Mouse (Mus musculus) T-helper 17 cell (primary cell): ENCODE measurements around the gene Vegfc.

ENCODE experiments used
- in situ Hi-C, 2 experiments: fragments of 300-600 bp; cut with MboI, MseI; formaldehyde crosslinking; loops; 1 replicate in 1 of 2; 2 replicates in 1 of 2; pipeline ENCODE4 v1.15.1; 2025; ENCODE audit warnings: high pct_unique_total_duplicates in 2 of 2

Vegfc gene

DNA sequence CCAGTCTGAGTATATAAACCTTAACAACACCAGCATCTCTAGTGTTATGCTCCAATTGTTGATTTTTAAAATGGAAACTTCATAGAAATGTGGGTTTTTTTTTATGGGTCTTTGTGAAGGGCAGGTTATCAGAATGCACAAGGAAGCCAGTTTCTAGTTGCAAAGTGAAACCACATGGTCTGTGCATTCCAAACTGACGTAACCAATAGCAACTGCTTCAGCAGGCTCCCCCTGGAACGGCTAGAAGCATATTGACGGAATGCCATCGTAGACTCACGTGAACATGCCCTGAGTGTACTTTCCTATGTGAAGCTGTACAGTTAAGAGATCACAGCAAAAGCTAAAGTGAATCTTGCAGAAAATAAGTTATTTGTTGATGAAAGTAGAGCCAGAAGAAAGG is 86.1 kb downstream of the Vegfc start:
- in situ Hi-C loops: no loop called here

DNA sequence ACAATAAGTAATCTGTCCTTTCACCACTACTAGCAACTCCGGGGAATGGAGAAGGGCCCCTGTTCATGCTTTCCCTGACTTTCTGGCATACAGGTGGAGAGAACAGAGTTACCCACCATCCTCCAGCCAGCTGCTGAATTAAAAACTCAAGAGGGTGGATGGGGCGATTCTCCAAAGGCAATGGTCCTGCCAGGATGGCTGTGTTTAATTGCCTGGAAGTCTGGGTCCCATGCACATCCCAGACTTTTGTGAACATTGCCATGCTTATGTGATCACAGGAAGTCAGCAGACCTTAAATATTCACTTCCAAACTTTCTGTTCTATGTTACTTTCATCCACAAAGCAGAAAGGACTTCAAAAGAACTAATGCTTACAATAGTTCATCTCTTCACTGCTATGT is 107.9 kb downstream of the Vegfc start:
- in situ Hi-C loops: no loop called here

DNA sequence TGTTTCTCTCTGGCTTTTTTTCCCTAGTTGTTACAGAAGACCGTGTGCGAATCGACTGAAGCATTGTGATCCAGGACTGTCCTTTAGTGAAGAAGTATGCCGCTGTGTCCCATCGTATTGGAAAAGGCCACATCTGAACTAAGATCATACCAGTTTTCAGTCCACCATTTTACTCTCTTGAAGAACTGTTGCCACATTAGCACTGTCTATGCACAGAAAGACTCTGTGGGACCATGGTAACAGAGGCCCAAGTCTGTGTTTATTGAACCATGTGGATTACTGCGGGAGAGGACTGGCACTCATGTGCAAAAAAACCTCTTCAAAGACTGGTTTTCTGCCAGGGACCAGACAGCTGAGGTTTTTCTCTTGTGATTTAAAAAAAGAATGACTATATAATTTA is 108.5 kb downstream of the Vegfc start:
- in situ Hi-C loops: no loop called here

DNA sequence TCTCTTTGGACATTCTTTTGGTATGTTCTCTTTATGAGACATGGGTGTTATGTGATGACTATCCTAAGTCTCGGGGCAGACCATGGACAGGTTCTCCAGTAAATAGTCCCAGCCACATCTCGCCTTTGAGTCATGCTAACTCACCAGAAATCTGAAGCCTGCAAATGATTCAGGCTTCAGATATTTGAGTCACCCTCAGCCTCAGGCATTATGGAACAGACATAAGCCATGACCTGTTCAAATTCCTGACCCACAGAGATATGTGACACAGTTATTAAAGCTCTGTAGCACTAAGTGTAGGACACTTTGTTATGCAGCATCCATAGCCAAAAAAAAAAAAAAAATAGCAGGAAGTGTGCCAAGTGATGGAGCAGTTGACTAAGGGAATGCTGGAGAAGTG is 138.8 kb downstream of the Vegfc start:
- in situ Hi-C loops: no loop called here

DNA sequence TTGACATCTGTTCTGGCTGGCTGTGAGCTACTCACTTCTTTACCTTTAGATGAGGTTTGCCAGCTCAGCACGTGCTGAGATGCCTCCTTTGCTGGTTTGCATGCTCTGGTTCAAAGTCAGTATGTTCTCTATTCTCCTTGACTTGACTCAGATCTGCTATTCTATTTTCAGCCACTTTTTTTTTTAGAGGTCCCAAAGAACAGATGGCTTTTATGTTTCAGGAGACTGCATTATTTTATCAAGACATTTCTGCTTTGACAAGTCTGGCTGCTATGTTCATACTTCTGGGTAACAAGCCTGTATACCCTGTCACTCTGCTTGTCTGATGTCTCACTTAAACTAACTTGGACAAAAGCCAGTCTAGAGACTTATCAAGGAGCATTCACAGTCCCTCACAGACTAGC is 151.4 kb downstream of the Vegfc start:
- in situ Hi-C loops: no loop called here

DNA sequence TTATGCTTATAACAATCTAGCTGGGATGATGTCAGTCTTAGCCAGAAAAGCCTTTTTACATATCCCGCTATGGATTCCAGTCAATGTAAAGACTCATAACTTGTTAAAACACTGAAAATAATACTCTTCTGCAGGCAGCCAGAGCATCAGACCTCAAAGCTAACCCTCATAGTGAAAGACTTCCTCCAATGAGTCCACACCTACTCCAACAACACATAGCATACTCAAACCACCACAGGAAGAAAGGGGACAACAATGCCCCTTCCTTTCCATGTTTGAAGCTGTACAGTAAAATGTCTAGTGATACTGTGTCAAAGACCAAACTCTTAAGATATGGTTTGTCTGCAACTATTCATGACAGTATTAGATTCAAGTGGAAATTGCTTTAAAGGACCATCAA is 153.2 kb downstream of the Vegfc start:
- in situ Hi-C loops: no loop called here

DNA sequence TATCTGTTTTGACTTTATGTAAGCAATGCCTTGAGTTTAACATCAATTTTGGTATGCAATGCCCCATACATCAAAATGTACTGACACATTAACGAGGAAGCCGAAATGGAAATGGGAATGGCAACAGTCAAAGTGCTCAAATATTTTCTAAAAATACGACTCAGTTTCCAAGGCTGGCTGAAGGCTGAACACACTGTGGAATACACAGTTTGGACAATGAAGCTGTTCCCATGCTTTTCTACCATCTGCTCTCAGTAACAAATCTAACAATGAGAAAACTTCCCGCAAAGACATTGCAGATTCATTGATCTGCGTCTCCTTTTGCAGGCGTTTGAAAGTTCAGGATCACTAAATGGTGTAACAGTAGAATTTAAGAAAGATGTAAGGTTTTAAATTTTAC is 155.9 kb downstream of the Vegfc start:
- in situ Hi-C loops: no loop called here
